Mouse (Mus musculus) C2C12 (cell line): ENCODE data around the gene Ap4m1. TPM values are rescaled to one million over a fixed set of nuclear protein-coding genes. Genes with fewer than 3 reads are reported as not detected.

Source experiments
- H3K27me3 ChIP-seq: one replicate; pipeline ENCODE4 v1.6.1; 2011; ENCODE audit not compliant: control insufficient read depth, insufficient read depth, insufficient read length
- H3K36me3 ChIP-seq: one replicate; pipeline ENCODE4 v1.6.1; 2011; ENCODE audit not compliant: control insufficient read depth, insufficient read depth
- H3K4me3 ChIP-seq: one replicate; pipeline ENCODE4 v1.5.1; 2011; ENCODE audit warnings: mild to moderate bottlenecking, control low read depth; ENCODE audit not compliant: poor library complexity, insufficient read depth, severe bottlenecking
- H3K79me2 ChIP-seq: one replicate; pipeline ENCODE4 v1.6.1; 2011; ENCODE audit not compliant: control insufficient read depth, insufficient read depth
- H3K79me3 ChIP-seq: one replicate; pipeline ENCODE4 v1.6.1; 2011; ENCODE audit warnings: low read depth, control low read depth
- H3ac ChIP-seq: one replicate; pipeline ENCODE3; 2011; ENCODE audit warnings: low read depth; ENCODE audit not compliant: control insufficient read depth, insufficient read length
- CEBPB ChIP-seq: IDR thresholded peaks from one replicate; pipeline ENCODE4 v1.6.1; 2011; ENCODE audit warnings: low read depth, mild to moderate bottlenecking, control low read depth, moderate library complexity
- CTCF ChIP-seq: IDR thresholded peaks from one replicate; pipeline ENCODE4 v1.5.1; 2011; ENCODE audit not compliant: control insufficient read depth, insufficient read depth, insufficient read length
- FOSL1 ChIP-seq: IDR thresholded peaks from one replicate; pipeline ENCODE4 v1.8.0; 2011; ENCODE audit warnings: mild to moderate bottlenecking, low read length; ENCODE audit not compliant: poor library complexity, insufficient read depth, severe bottlenecking
- MAX ChIP-seq: IDR thresholded peaks from one replicate; pipeline ENCODE4 v1.6.1; 2011; ENCODE audit warnings: mild to moderate bottlenecking, control low read depth
- MYOD1 ChIP-seq: IDR thresholded peaks from one replicate; pipeline ENCODE4 v1.6.1; 2011; ENCODE audit warnings: low read depth; ENCODE audit not compliant: control insufficient read depth, insufficient read length
- MYOG ChIP-seq: IDR thresholded peaks from one replicate; pipeline ENCODE4 v1.6.1; 2011; ENCODE audit not compliant: control insufficient read depth, insufficient read length; ENCODE audit errors: extremely low read depth
- USF1 ChIP-seq: IDR thresholded peaks from one replicate; pipeline ENCODE4 v1.6.1; 2011; ENCODE audit warnings: low read depth, mild to moderate bottlenecking, control low read depth, moderate library complexity
- polyA plus RNA-seq: library from polyadenylated mRNA; unstranded; fragments of >200 nt; fragmentation: generic; extraction: Trizol; gene quantifications from one replicate; pipeline ENCODE4 v1.2.1, GENCODE M21; 2012; ENCODE audit warnings: missing spikeins

Ap4m1 gene
- polyA plus RNA-seq, 1 experiment: 11.2 TPM

- Histone ChIP-seq H3K36me3 (peaks cover 27% of the 10 kb centered on the region), H3K79me2 (peaks cover 18% of the 10 kb centered on the region), H3ac (no peak overlapping the region), H3K4me3 (peak overlapping the region; percentile 74), H3K79me3 (peaks cover 18% of the 10 kb centered on the region), H3K27me3 (no peaks in the 10 kb centered on the region)
- TF ChIP-seq MYOD1 (no peak), CEBPB (no peak), MYOG (no peak), MAX (no peak), FOSL1 (no peak), CTCF (no peak), USF1 (no peak)
Measured at GRCm38 (mm10) chr5:138154390-138154789, 17.4 kb upstream of the Ap4m1 start.

GRCm38 (mm10) chr5:138155443-138155976 is 16.3 kb upstream of the Ap4m1 start, which contains the start of gene Zfp113:
TSS of gene Zfp113 (minus strand) at chr5:138155744.
- Histone ChIP-seq H3K79me2 (peaks cover 18% of the 10 kb centered on the region), H3K36me3 (peaks cover 23% of the 10 kb centered on the region), H3K27me3 (no peaks in the 10 kb centered on the region), H3ac (peak within 1 kb of the TSS; percentile 76), H3K79me3 (peaks cover 18% of the 10 kb centered on the region), H3K4me3 (peak within 1 kb of the TSS; percentile 74)
- peak; percentile 70 for TF ChIP-seq CTCF
- TF ChIP-seq MYOG: no peak

GRCm38 (mm10) chr5:138160224-138160762 is 11.5 kb upstream of the Ap4m1 start:
- no peak for TF ChIP-seq FOSL1
- TF ChIP-seq MYOG: no peak
- TF ChIP-seq CTCF: no peak
- no peak for TF ChIP-seq CEBPB
- TF ChIP-seq MAX: no peak
- no peak for TF ChIP-seq MYOD1
- TF ChIP-seq USF1: no peak
- Histone ChIP-seq H3K79me2 (peaks cover 22% of the 10 kb centered on the region), H3K79me3 (peaks cover 17% of the 10 kb centered on the region), H3K36me3 (peaks cover 30% of the 10 kb centered on the region), H3K4me3 (no peak overlapping the region), H3K27me3 (no peaks in the 10 kb centered on the region), H3ac (no peak overlapping the region)

- H3ac ChIP-seq: peak within 1 kb of the TSS; percentile 44
- peaks cover 18% of the 10 kb centered on the region for H3K79me3 ChIP-seq
- peaks cover 29% of the 10 kb centered on the region for H3K79me2 ChIP-seq
- no peaks in the 10 kb centered on the region for H3K27me3 ChIP-seq
- peak within 1 kb of the TSS; percentile 85 for H3K4me3 ChIP-seq
- TF ChIP-seq MYOD1 (no peak), FOSL1 (no peak), CTCF (no peak), CEBPB (no peak), USF1 (no peak), MAX (no peak), MYOG (no peak)
- H3K36me3 ChIP-seq: peaks cover 38% of the 10 kb centered on the region
Measured at GRCm38 (mm10) chr5:138160842-138161665, 10.7 kb upstream of the Ap4m1 start, which contains the start of gene Cops6. TSS of gene Cops6 (plus strand) at chr5:138161071.

- Histone ChIP-seq H3K36me3 (peaks cover 58% of the 10 kb centered on the region), H3K79me2 (peaks cover 42% of the 10 kb centered on the region), H3K27me3 (no peaks in the 10 kb centered on the region), H3ac (no peak overlapping the region), H3K79me3 (peaks cover 18% of the 10 kb centered on the region), H3K4me3 (no peak overlapping the region)
- no peak for TF ChIP-seq FOSL1
- TF ChIP-seq CTCF: no peak
- TF ChIP-seq MAX: no peak
- TF ChIP-seq CEBPB: no peak
- TF ChIP-seq USF1: no peak
- no peak for TF ChIP-seq MYOD1
- TF ChIP-seq MYOG: no peak
Measured at GRCm38 (mm10) chr5:138163046-138163445, 8.8 kb upstream of the Ap4m1 start.
